In the genomic region with DNA sequence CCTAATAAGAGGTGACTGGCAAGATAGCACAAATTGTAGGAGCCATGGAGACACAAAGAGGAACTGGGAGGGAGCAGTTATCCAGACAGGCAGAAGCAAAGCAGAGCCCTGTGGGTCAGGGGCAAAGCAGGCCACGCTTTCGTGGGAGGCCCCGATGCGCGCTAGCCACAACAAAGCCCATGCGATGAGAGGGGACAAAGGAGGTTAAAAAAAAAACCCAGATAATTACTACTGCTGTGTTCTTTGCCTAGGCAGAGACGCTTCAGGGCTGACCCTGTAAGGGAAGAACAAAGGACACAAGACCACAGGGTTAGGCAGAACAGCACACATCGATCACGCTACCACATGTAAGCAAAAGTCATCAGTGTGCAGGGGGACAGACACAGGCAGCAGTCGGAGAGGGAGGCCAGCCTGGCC, we compare ENCODE assay signal across 15 mouse cellular contexts.
A peak's percentile ranks its signal among the peaks of the same experiment; 100 is the strongest.
DNase-seq lines count a peak whose midpoint lies in the region; ATAC-seq and TF ChIP-seq lines count a peak whose summit lies in the region.
"Had no signal": no experiment of that assay in that cellular context is flagged by ENCODE, and none has a peak within 500 bp of the region (broad histone marks: within the 10 kb centered on the region; RNA-seq: fewer than 3 reads in every experiment).

No protein-coding gene starts in this region.

- H3K36me3 ChIP-seq in midbrain, embryonic 10.5 days = peaks cover 17% of the 10 kb centered on the region
- peaks cover 15% of the 10 kb centered on the region for H3K36me3 ChIP-seq in midbrain, postnatal 0 days (ENCODE audit: insufficient read depth, low read length)
- H3K36me3 ChIP-seq in forebrain, embryonic 10.5 days (replicated peaks) = peaks cover 19% of the 10 kb centered on the region
- no peaks in the 10 kb centered on the region for H3K36me3 ChIP-seq in midbrain, embryonic 11.5 days (ENCODE audit: control insufficient read depth, insufficient read depth, low read length)

- peaks cover 17% of the 10 kb centered on the region for H3K4me1 ChIP-seq in midbrain, embryonic 10.5 days
- H3K4me1 ChIP-seq in midbrain, postnatal 0 days (ENCODE audit: insufficient read depth, low read length) = no peaks in the 10 kb centered on the region
- peaks cover 18% of the 10 kb centered on the region for H3K4me1 ChIP-seq in forebrain, embryonic 10.5 days
- peaks cover 7% of the 10 kb centered on the region; the same call in 1 of the 2 replicates for H3K4me1 ChIP-seq in midbrain, embryonic 11.5 days (ENCODE audit: control insufficient read depth, insufficient read depth, low read length)
- H3K4me1 ChIP-seq: embryonic facial prominence, embryonic 13.5 days had no signal

- no peak overlapping the region for H3K4me2 ChIP-seq in midbrain, postnatal 0 days (ENCODE audit: low read depth, low read length, poor library complexity, severe bottlenecking)
- H3K4me2 ChIP-seq in midbrain, embryonic 11.5 days = no peak overlapping the region
- H3K4me2 ChIP-seq: embryonic facial prominence, embryonic 13.5 days had no signal

- H3K27ac ChIP-seq in midbrain, embryonic 10.5 days (replicated peaks) = peak overlapping the region; percentile 84
- H3K27ac ChIP-seq in midbrain, postnatal 0 days (ENCODE audit: low read depth, low read length) = no peak overlapping the region
- peak overlapping the region; percentile 78 for H3K27ac ChIP-seq in forebrain, embryonic 10.5 days
- H3K27ac ChIP-seq in midbrain, embryonic 11.5 days (ENCODE audit: low read depth, low read length) = peak overlapping the region; percentile 28
- H3K27ac ChIP-seq: embryonic facial prominence, embryonic 13.5 days; layer of hippocampus, adult 2 months had no signal

- no peak overlapping the region for H3K4me3 ChIP-seq in midbrain, embryonic 10.5 days
- no peak overlapping the region for H3K4me3 ChIP-seq in midbrain, postnatal 0 days (ENCODE audit: low read depth, low read length)
- H3K4me3 ChIP-seq in forebrain, embryonic 10.5 days = no peak overlapping the region
- no peak overlapping the region for H3K4me3 ChIP-seq in midbrain, embryonic 11.5 days (ENCODE audit: low read depth, low read length)
- H3K4me3 ChIP-seq: embryonic facial prominence, embryonic 13.5 days; layer of hippocampus, adult 2 months had no signal

- no peaks in the 10 kb centered on the region for H3K9me3 ChIP-seq in midbrain, embryonic 10.5 days (replicated peaks)
- H3K9me3 ChIP-seq in midbrain, postnatal 0 days (ENCODE audit: low read length) = no peaks in the 10 kb centered on the region
- no peaks in the 10 kb centered on the region for H3K9me3 ChIP-seq in forebrain, embryonic 10.5 days
- no peaks in the 10 kb centered on the region for H3K9me3 ChIP-seq in midbrain, embryonic 11.5 days (ENCODE audit: control insufficient read depth, low read length)
- H3K9me3 ChIP-seq: embryonic facial prominence, embryonic 13.5 days had no signal

- no peak for ATAC-seq in midbrain, postnatal 0 days (ENCODE audit: low FRiP score)
- peak; percentile 62 for ATAC-seq in midbrain, embryonic 11.5 days (ENCODE audit: low FRiP score)
- ATAC-seq: activated CD4-positive, CD25-positive, alpha-beta regulatory T cell, adult 4 months had no signal

- H3K9ac ChIP-seq in midbrain, postnatal 0 days (replicated peaks; ENCODE audit: low read length, poor library complexity, severe bottlenecking) = no peak overlapping the region
- H3K9ac ChIP-seq in midbrain, embryonic 11.5 days (ENCODE audit: low read length) = peak overlapping the region; percentile 50; the same call in 1 of the 2 replicates
- H3K9ac ChIP-seq: embryonic facial prominence, embryonic 13.5 days had no signal

- H3K27me3 ChIP-seq in midbrain, embryonic 10.5 days (ENCODE audit: low read depth, poor library complexity, severe bottlenecking) = no peaks in the 10 kb centered on the region
- no peaks in the 10 kb centered on the region for H3K27me3 ChIP-seq in midbrain, postnatal 0 days (ENCODE audit: insufficient read depth, low read length)
- peaks cover 29% of the 10 kb centered on the region for H3K27me3 ChIP-seq in forebrain, embryonic 10.5 days (ENCODE audit: poor library complexity, severe bottlenecking)
- no peaks in the 10 kb centered on the region for H3K27me3 ChIP-seq in midbrain, embryonic 11.5 days (ENCODE audit: control insufficient read depth, insufficient read depth, low read length)
- H3K27me3 ChIP-seq: embryonic facial prominence, embryonic 13.5 days had no signal

- 18% methylated on average over 10 of the region's 10 CpGs for WGBS in midbrain, embryonic 10.5 days
- WGBS in midbrain, postnatal 0 days = 25% methylated on average over 10 of the region's 10 CpGs
- WGBS in forebrain, embryonic 10.5 days = 23% methylated on average over 10 of the region's 10 CpGs
- WGBS in midbrain, embryonic 11.5 days = 18% methylated on average over 10 of the region's 10 CpGs

- peak; percentile 47 for DNase-seq in midbrain, embryonic 10.5 days (ENCODE audit: low spot score)
- no peak for DNase-seq in midbrain, postnatal 0 days (ENCODE audit: low spot score)
- DNase-seq in forebrain, embryonic 10.5 days (ENCODE audit: extremely low spot score, low spot score) = peak; percentile 33
- DNase-seq in midbrain, embryonic 11.5 days (ENCODE audit: low spot score, missing footprints) = peak; percentile 90
- no peak for DNase-seq in left cerebral cortex, adult 11 months (ENCODE audit: low spot score)
- DNase-seq in adrenal gland, postnatal 10 days = no peak
- DNase-seq in layer of hippocampus, postnatal 10 days (ENCODE audit: low spot score in 2 of 2) = no peak
- DNase-seq: cerebellum, adult 8-10 months; heart, postnatal 10 days; kidney, adult 9 months; lung, postnatal 36 days; right cerebral cortex, postnatal 14 days had no signal

- TF ChIP-seq CTCF in midbrain, postnatal 0 days (IDR thresholded peaks at IDR 0.05) = no peak

Comparison
In these comparisons a context has a peak if more than half of its experiments do, and no peak if none do; other contexts are left out.
1. DNase-seq: peak in midbrain, embryonic 10.5 days (single experiment), forebrain, embryonic 10.5 days (single experiment) and midbrain, embryonic 11.5 days (single experiment); none in midbrain, postnatal 0 days (single experiment), left cerebral cortex, adult 11 months (single experiment), adrenal gland, postnatal 10 days (single experiment) and layer of hippocampus, postnatal 10 days (0 of 2).